Mouse (Mus musculus) CH12.LX (cell line): ENCODE measurements around the gene Edem3. TPM values are rescaled to one million over a fixed set of nuclear protein-coding genes. Genes with fewer than 3 reads are reported as not detected.

Experiments used
- DNase-seq: peaks from one replicate; pipeline ENCODE4 v3.0.0-alpha.2; 2013; ENCODE audit errors: extremely low read depth
- H3K27ac ChIP-seq: 2 replicates; pipeline ENCODE4 v1.5.1; 2012; ENCODE audit warnings: low read depth, mild to moderate bottlenecking, control low read depth, moderate library complexity; ENCODE audit not compliant: insufficient read depth
- H3K27me3 ChIP-seq: replicated peaks from 2 replicates; pipeline ENCODE3; 2012; ENCODE audit warnings: inconsistent platforms
- H3K36me3 ChIP-seq, 2 experiments: replicated peaks in 1 of 2; 2 replicates each; pipeline versions ENCODE3 to v1.6.1; 2012; ENCODE audit warnings: inconsistent platforms in 1 of 2, low read length in 1 of 2, mild to moderate bottlenecking in 1 of 2, mixed read lengths in 1 of 2, moderate library complexity in 1 of 2; ENCODE audit not compliant: control insufficient read depth in 1 of 2, insufficient read depth in 1 of 2
- H3K4me1 ChIP-seq, 2 experiments: 2 replicates each; pipeline ENCODE4 v1.6.1; 2012; ENCODE audit warnings: inconsistent platforms in 1 of 2, moderate library complexity in 1 of 2; ENCODE audit not compliant: insufficient read depth in 2 of 2, control insufficient read depth in 1 of 2
- H3K4me2 ChIP-seq: 2 replicates; pipeline ENCODE4 v1.6.1; 2012; ENCODE audit warnings: low read depth, mild to moderate bottlenecking, control low read depth; ENCODE audit not compliant: poor library complexity, insufficient read depth, severe bottlenecking
- H3K4me3 ChIP-seq, 3 experiments: fragments of 150-350 bp in 1 of 3; sonication (generic) in 1 of 3; replicated peaks in 1 of 3; 2 replicates each; pipeline versions ENCODE3 to v1.5.1; 2011 to 2012; ENCODE audit warnings: low read depth in 2 of 3, low read length in 2 of 3, mild to moderate bottlenecking in 2 of 3, moderate library complexity in 2 of 3, control low read depth in 1 of 3, improper control_type of control experiment in 1 of 3, inconsistent platforms in 1 of 3, mixed read lengths in 1 of 3; ENCODE audit not compliant: poor library complexity in 1 of 3
- H3K79me2 ChIP-seq: replicated peaks from 2 replicates; pipeline ENCODE4 v1.6.1; 2012; ENCODE audit warnings: mild to moderate bottlenecking, moderate library complexity; ENCODE audit not compliant: control insufficient read depth, poor library complexity, insufficient read depth, severe bottlenecking; ENCODE audit errors: extremely low read depth
- H3K9ac ChIP-seq: 2 replicates; pipeline ENCODE4 v1.6.1; 2012; ENCODE audit warnings: low read depth, mild to moderate bottlenecking, control low read depth, moderate library complexity; ENCODE audit not compliant: insufficient read depth
- H3K9me3 ChIP-seq: replicated peaks from 2 replicates; pipeline ENCODE3; 2012; ENCODE audit warnings: low read length, inconsistent platforms, mixed read lengths
- CHD1 ChIP-seq: IDR thresholded peaks from 2 replicates; pipeline ENCODE4 v1.6.1; 2012; ENCODE audit warnings: low read depth, low read length, improper control_type of control experiment, inconsistent platforms
- EP300 ChIP-seq: IDR thresholded peaks from 2 replicates; pipeline ENCODE4 v1.6.1; 2011; ENCODE audit warnings: low read length, improper control_type of control experiment
- ETS1 ChIP-seq: conservative IDR thresholded peaks from 2 replicates; pipeline ENCODE4 v1.6.1; 2012; ENCODE audit warnings: low read depth, mild to moderate bottlenecking, inconsistent platforms, low read length, improper control_type of control experiment, moderate library complexity
- IRF4 ChIP-seq: IDR thresholded peaks from 2 replicates; pipeline ENCODE4 v1.6.1; 2014; ENCODE audit warnings: low read depth, mild to moderate bottlenecking, inconsistent platforms, low read length, improper control_type of control experiment
- KAT2A ChIP-seq: IDR thresholded peaks from 2 replicates; pipeline ENCODE4 v1.6.1; 2012; ENCODE audit warnings: low read length, improper control_type of control experiment, inconsistent platforms; ENCODE audit not compliant: insufficient replicate concordance
- MAFK ChIP-seq: IDR thresholded peaks from 2 replicates; pipeline ENCODE4 v1.6.1; 2011; ENCODE audit warnings: low read length, improper control_type of control experiment; ENCODE audit not compliant: insufficient replicate concordance
- MEF2A ChIP-seq: IDR thresholded peaks from 2 replicates; pipeline ENCODE4 v1.6.1; 2014; ENCODE audit warnings: low read depth, mild to moderate bottlenecking, inconsistent platforms, low read length, improper control_type of control experiment, borderline replicate concordance
- MXI1 ChIP-seq: IDR thresholded peaks from 2 replicates; pipeline ENCODE4 v1.6.1; 2011; ENCODE audit warnings: mild to moderate bottlenecking, low read depth, low read length, improper control_type of control experiment
- NELFE ChIP-seq: IDR thresholded peaks from 2 replicates; pipeline ENCODE4 v1.6.1; 2011; ENCODE audit warnings: low read depth, low read length, improper control_type of control experiment
- NRF1 ChIP-seq: IDR thresholded peaks from 2 replicates; pipeline ENCODE4 v1.6.1; 2014; ENCODE audit warnings: low read depth, mild to moderate bottlenecking, inconsistent platforms, low read length, improper control_type of control experiment, moderate library complexity
- PAX5 ChIP-seq: IDR thresholded peaks from 2 replicates; pipeline ENCODE4 v1.6.1; 2012; ENCODE audit warnings: low read length, inconsistent platforms, mixed read lengths
- POLR2A ChIP-seq: IDR thresholded peaks from 2 replicates; pipeline ENCODE4 v1.6.1; 2011; ENCODE audit warnings: low read depth, mild to moderate bottlenecking, improper control_type of control experiment, low read length
- RCOR1 ChIP-seq: conservative IDR thresholded peaks from 2 replicates; pipeline ENCODE4 v1.6.1; 2012; ENCODE audit warnings: low read depth, mild to moderate bottlenecking, inconsistent platforms, low read length, improper control_type of control experiment
- SIN3A ChIP-seq: IDR thresholded peaks from 2 replicates; pipeline ENCODE4 v1.6.1; 2012; ENCODE audit warnings: low read length, improper control_type of control experiment, inconsistent platforms
- SMC3 ChIP-seq: IDR thresholded peaks from 2 replicates; pipeline ENCODE4 v1.6.1; 2011; ENCODE audit warnings: low read depth, low read length, improper control_type of control experiment
- TBP ChIP-seq: conservative IDR thresholded peaks from 2 replicates; pipeline ENCODE4 v1.6.1; 2011; ENCODE audit warnings: low read depth, low read length, improper control_type of control experiment
- dilution Hi-C: fragments of 300-500 bp; cut with MboI; formaldehyde crosslinking; loops from 2 replicates; pipeline ENCODE4 v1.14.3; 2020; ENCODE audit warnings: low sequenced_read_pairs; ENCODE audit not compliant: extremely low pct_unique_long_range_greater_than_20kb, extremely low pct_ligation_motif_present
- in situ Hi-C: fragments of 300-500 bp; cut with MboI; formaldehyde crosslinking; loops from 3 replicates; pipeline ENCODE4 v1.14.3; 2019; ENCODE audit warnings: low sequenced_read_pairs, low pct_ligation_motif_present, low pct_unique_long_range_greater_than_20kb, mixed read lengths
- polyA plus RNA-seq: library from polyadenylated mRNA; unstranded; fragments of >175 nt; gene quantifications from 2 replicates; pipeline ENCODE4 v1.2.1, GENCODE M21; 2012; ENCODE audit warnings: low read depth; ENCODE audit not compliant: insufficient read length
- total RNA-seq, 2 experiments: library from RNA; depleted of rRNA; stranded (reverse); fragments of 300-350 nt in 1 of 2; fragments of >200 nt in 1 of 2; gene quantifications; 2 replicates each; pipeline ENCODE4 v1.2.3; 2012 to 2014

Edem3 gene
- total and polyA plus RNA-seq, 3 experiments = 9.8 to 15.8 (median 10.6) TPM

GRCm38 (mm10) chr1:151752946-151753345 is 2.2 kb upstream of the Edem3 start:
- H3K9ac ChIP-seq = no peak overlapping the region

DNA sequence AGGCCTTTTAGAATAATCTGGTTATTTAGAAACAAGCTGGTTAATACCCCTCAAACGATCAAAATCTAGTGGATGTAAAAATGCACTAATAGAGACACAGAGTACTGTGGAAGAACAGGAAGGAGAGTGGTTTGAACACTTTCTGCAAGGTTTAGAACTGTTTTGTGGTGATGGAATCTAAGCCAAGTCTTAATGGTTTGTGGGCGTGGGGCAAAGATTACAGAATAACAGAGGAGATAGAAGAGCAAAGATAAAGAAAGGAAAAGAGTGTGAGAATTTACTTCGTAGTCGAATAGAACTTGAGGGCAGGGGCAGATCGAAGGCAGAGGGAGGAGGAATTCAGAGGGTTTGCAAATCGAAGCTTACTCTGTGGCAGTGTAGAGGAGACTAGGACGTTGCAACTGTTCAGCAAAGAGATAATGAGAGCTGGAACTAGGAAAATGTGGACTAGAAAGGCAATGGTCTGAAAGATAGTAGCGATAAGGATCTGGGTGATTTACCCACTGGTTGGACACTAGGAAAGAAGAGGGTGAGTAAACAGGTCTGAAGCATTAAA is 1.7 kb upstream of the Edem3 start:
- Histone ChIP-seq H3K4me2 (peak overlapping the region; percentile 99), H3K27ac (no peak overlapping the region), H3K27me3 (no peaks in the 10 kb centered on the region), H3K36me3 (no peaks in the 10 kb centered on the region), H3K4me1 (peaks cover 0 to 31% of the 10 kb centered on the region in 2 experiments; a peak in 2 of 4 replicates), H3K4me3 (peak overlapping the region in 1 of 3 experiments; percentile 96), H3K9ac (peak overlapping the region; percentile 68), H3K9me3 (no peaks in the 10 kb centered on the region), H3K79me2 (peaks cover 10% of the 10 kb centered on the region; the same call in 1 of the 2 replicates)
- dilution Hi-C loops = no loop called here
- DNase-seq = no peak
- TF ChIP-seq ETS1 = no peak
- TF ChIP-seq SMC3 = no peak
- no peak for TF ChIP-seq MAFK
- TF ChIP-seq RCOR1 = no peak
- no peak for TF ChIP-seq NRF1
- TF ChIP-seq MEF2A = no peak
- TF ChIP-seq EP300 = no peak
- TF ChIP-seq NELFE = no peak
- TF ChIP-seq CHD1 = no peak
- TF ChIP-seq POLR2A = no peak
- no peak for TF ChIP-seq PAX5
- no peak for TF ChIP-seq SIN3A
- TF ChIP-seq KAT2A = no peak
- in situ Hi-C loops = no loop called here

More at GRCm38 (mm10) chr1:151752946-151753345, 2.2 kb upstream of the Edem3 start:
- H3K79me2 ChIP-seq = peaks cover 10% of the 10 kb centered on the region; the same call in 1 of the 2 replicates
- H3K4me1 ChIP-seq = peaks cover 0 to 28% of the 10 kb centered on the region in 2 experiments; a peak in 2 of 4 replicates
- DNase-seq = no peak
- H3K9me3 ChIP-seq = no peaks in the 10 kb centered on the region
- no peak overlapping the region for H3K4me2 ChIP-seq
- H3K36me3 ChIP-seq = no peaks in the 10 kb centered on the region
- no peaks in the 10 kb centered on the region for H3K27me3 ChIP-seq
- TF ChIP-seq IRF4 (no peak), TBP (no peak), MXI1 (no peak)
- no peak overlapping the region for H3K4me3 ChIP-seq
- dilution Hi-C loops = no loop called here
- in situ Hi-C loops = no loop called here
- H3K27ac ChIP-seq = no peak overlapping the region
